Mouse (Mus musculus) forebrain, embryonic 16.5 days (tissue): ENCODE measurements around the gene Cog4. TPM values are rescaled to one million over a fixed set of nuclear protein-coding genes. Genes with fewer than 3 reads are reported as not detected.

ENCODE experiments used
- ATAC-seq: fragments of 200-750 bp; cut with Nextera tagmentation; 2 replicates; pipeline ENCODE4 v1.8.0; 2017; ENCODE audit warnings: mild to moderate bottlenecking, moderate library complexity
- H3K27ac ChIP-seq: fragments of 300-500 bp; sonication (generic); 2 replicates; pipeline ENCODE4 v1.5.1; 2014; ENCODE audit warnings: low read length, control low read depth
- H3K27me3 ChIP-seq: fragments of 300-500 bp; sonication (generic); replicated peaks from 2 replicates; pipeline ENCODE4 v1.6.1; 2014; ENCODE audit warnings: low read length; ENCODE audit not compliant: control insufficient read depth, insufficient read depth
- H3K36me3 ChIP-seq: fragments of 300-500 bp; sonication (generic); 2 replicates; pipeline ENCODE4 v1.6.1; 2014; ENCODE audit not compliant: control insufficient read depth, insufficient read depth
- H3K4me1 ChIP-seq: fragments of 300-500 bp; sonication (generic); replicated peaks from 2 replicates; pipeline ENCODE4 v1.6.1; 2014; ENCODE audit warnings: low read length; ENCODE audit not compliant: control insufficient read depth, insufficient read depth
- H3K4me2 ChIP-seq: fragments of 300-500 bp; sonication (generic); 2 replicates; pipeline ENCODE4 v1.6.1; 2014; ENCODE audit warnings: mild to moderate bottlenecking, low read length, control low read depth
- H3K4me3 ChIP-seq: fragments of 300-500 bp; sonication (generic); replicated peaks from 2 replicates; pipeline ENCODE4 v1.5.1; 2014; ENCODE audit warnings: mild to moderate bottlenecking, low read length, control low read depth
- H3K9ac ChIP-seq: fragments of 300-500 bp; sonication (generic); replicated peaks from 2 replicates; pipeline ENCODE4 v1.6.1; 2014; ENCODE audit warnings: low read depth, low read length, control low read depth
- H3K9me3 ChIP-seq: fragments of 300-500 bp; sonication (generic); 2 replicates; pipeline ENCODE4 v1.6.1; 2016; ENCODE audit warnings: low read length; ENCODE audit not compliant: control insufficient read depth
- WGBS: fragments of 180-500 bp; shearing (Covaris S2); extraction: QIAGEN DNeasy Blood & Tissue Kit; methylation state at CpG from one replicate; pipeline ENCODE4 v1.1.7; 2014; 5-methylcytosine and 5-hydroxymethylcytosine counted together
- polyA plus RNA-seq: library from polyadenylated mRNA; unstranded; fragments of >200 nt; fragmentation: Nextera tagmentation; extraction: Ambion mirVana; gene quantifications from 2 replicates; pipeline ENCODE4 v1.2.1, GENCODE M21; 2015

The Cog4 gene
- polyA plus RNA-seq, 1 experiment from 2014 or later: 69.3 TPM

DNA sequence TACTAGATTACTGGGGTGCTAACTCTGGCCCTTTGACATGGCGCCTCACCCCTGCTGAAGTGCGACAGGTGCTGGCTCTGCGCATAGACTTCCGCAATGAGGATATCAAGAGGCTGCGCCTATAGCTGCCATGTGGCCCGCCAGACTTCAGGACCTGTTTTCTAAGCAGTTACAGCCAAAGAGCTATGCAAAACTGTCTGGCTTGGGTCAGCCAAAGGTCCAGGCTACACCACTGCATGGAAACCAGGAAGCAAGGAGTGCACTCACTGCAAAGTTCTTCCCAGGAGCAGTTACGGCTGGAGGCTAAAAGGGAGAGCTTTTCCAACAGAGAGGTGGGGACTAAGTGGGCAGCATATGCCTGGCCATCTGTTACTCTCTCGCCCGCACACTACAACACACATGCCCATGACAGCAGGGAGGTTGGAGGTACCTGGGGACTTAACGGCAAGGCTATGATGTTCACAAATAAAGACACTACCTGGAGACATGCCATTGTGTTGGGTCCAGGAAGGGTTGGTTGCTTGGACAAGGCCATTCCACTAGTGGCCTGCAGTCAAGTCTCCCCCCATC lies 35.4 kb downstream of the Cog4 start:
- no peak overlapping the region for H3K4me3 ChIP-seq
- H3K9me3 ChIP-seq: no peaks in the 10 kb centered on the region
- H3K9ac ChIP-seq: no peak overlapping the region
- 87% methylated on average over 10 of the region's 10 CpGs for WGBS
- H3K4me1 ChIP-seq: no peaks in the 10 kb centered on the region
- peaks cover 32% of the 10 kb centered on the region for H3K36me3 ChIP-seq
- no peak for ATAC-seq
- no peak overlapping the region for H3K4me2 ChIP-seq
- no peak overlapping the region for H3K27ac ChIP-seq
- H3K27me3 ChIP-seq: no peaks in the 10 kb centered on the region

DNA sequence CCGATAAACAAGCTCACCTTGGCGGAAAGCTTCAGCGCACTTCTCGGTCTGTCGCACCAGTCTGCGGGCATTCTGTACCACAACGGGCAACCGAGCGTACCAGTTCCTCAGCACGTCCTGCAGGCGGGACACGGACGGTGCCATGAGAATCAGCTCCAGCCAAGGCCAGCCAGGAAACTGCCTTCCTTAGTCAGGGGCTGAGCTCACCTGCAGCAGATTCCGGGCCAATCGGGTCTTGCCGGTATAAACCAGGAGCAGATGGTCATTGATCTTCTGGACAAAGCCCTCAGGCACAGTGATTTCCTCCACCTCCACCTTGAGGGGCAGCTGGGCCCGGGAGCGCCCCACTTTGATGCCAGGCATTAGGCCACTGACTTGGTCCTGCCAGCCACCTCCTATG lies 37.4 kb downstream of the Cog4 start:
- Histone ChIP-seq H3K4me2 (no peak overlapping the region), H3K27ac (no peak overlapping the region), H3K4me3 (no peak overlapping the region), H3K36me3 (peaks cover 29% of the 10 kb centered on the region), H3K27me3 (no peaks in the 10 kb centered on the region), H3K4me1 (no peaks in the 10 kb centered on the region), H3K9me3 (no peaks in the 10 kb centered on the region), H3K9ac (no peak overlapping the region)
- no peak for ATAC-seq
- 96% methylated on average over 18 of the region's 18 CpGs for WGBS

DNA sequence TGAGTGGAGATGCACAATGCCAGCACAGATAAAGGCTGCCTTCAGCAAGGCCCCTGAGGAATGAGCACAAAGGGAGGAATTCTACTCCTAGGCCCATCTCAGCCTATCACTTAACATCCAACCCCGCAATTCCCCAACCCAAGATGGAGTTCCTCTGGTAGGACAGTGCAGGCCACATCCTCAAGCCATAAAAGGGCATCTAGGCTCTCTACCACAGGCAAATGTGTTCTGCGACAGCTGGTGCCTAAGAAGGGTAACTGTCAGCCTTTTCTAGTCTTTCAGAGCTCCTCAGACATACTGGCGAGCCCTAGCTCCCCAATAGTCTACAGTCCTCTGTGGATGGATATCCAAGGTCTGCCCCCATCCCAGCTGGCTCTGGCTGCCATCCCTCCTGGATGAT lies 40.2 kb downstream of the Cog4 start:
- H3K9me3 ChIP-seq: no peaks in the 10 kb centered on the region
- no peak overlapping the region for H3K27ac ChIP-seq
- H3K27me3 ChIP-seq: no peaks in the 10 kb centered on the region
- H3K4me2 ChIP-seq: no peak overlapping the region
- H3K9ac ChIP-seq: no peak overlapping the region
- H3K4me3 ChIP-seq: no peak overlapping the region
- ATAC-seq: no peak
- H3K36me3 ChIP-seq: peaks cover 13% of the 10 kb centered on the region
- no peaks in the 10 kb centered on the region for H3K4me1 ChIP-seq
- 87% methylated on average over 3 of the region's 3 CpGs for WGBS

DNA sequence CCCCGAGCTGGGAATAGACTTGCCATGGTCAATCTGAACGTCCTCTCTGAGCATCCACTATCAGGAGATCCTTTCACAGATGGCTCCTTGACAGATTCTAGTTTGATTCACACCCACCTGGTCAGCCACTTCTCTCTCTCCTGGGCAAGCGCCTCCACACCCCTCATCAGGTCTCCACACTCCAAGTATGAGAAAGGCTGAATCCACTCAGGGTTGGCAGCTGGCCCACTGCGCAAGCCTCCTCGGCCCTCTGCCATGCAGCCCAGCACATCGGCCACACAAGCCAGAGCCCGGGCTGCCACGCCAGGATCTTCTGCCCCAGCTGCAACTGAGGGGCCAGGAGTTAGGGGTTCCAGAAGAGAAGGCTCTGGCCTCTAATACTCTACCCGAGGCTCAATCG lies 41.2 kb downstream of the Cog4 start:
- 93% methylated on average over 10 of the region's 10 CpGs for WGBS
- Histone ChIP-seq H3K36me3 (peaks cover 7% of the 10 kb centered on the region), H3K27me3 (no peaks in the 10 kb centered on the region)

DNA sequence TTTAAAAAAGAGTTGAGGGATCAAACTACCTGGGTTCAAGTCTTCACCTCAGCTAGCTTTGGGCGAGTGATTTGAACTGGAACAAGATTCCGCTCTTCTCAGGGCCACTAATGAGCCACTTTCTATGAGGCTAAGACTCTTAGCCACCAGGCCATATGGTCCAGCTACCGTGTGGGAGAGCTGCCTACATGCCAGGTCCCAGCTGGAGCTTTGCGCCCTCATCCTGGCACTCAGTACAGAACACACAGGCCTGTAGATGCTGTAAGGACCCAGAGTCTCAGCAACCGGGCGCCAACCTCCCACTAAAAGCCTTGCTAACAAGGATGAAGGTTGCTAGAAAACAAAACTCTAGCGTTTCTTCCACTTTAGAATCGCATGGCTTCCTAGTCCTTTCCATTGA lies 42.0 kb downstream of the Cog4 start:
- Histone ChIP-seq H3K9me3 (no peaks in the 10 kb centered on the region), H3K36me3 (no peaks in the 10 kb centered on the region; the same call in 1 of the 2 replicates), H3K9ac (no peak overlapping the region), H3K27ac (no peak overlapping the region), H3K4me3 (no peak overlapping the region), H3K27me3 (no peaks in the 10 kb centered on the region), H3K4me1 (no peaks in the 10 kb centered on the region), H3K4me2 (no peak overlapping the region)
- no peak for ATAC-seq
- WGBS: 85% methylated on average over 8 of the region's 8 CpGs

More for the DNA sequence above, 41.2 kb downstream of the Cog4 start:
- H3K27ac ChIP-seq: no peak overlapping the region
- no peak overlapping the region for H3K4me3 ChIP-seq
- H3K4me1 ChIP-seq: no peaks in the 10 kb centered on the region
- no peak overlapping the region for H3K4me2 ChIP-seq
- H3K9me3 ChIP-seq: no peaks in the 10 kb centered on the region
- ATAC-seq: no peak
- no peak overlapping the region for H3K9ac ChIP-seq

DNA sequence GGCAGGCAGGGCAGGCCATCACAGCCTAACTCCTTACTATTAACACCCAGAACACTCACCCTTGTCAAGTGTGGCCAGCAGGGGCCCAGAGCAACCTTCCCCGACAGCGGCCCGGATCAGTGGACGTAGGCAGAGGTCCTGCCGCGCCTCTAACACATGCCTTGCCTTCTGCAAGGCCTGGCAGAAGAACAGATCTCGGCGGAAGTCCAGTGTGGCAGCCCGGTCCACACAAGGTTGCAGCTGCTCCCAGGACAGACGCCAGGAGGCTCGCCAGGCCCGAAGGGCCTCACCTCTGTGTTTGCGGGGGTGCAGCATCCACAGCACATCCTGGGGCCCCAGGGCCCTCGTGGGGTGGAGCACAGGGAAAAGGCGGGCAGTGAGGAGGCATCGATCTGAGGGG lies 42.5 kb downstream of the Cog4 start:
- Histone ChIP-seq H3K9ac (no peak overlapping the region), H3K4me2 (no peak overlapping the region), H3K27ac (no peak overlapping the region), H3K9me3 (no peaks in the 10 kb centered on the region), H3K4me1 (no peaks in the 10 kb centered on the region), H3K27me3 (no peaks in the 10 kb centered on the region), H3K36me3 (no peaks in the 10 kb centered on the region; the same call in 1 of the 2 replicates), H3K4me3 (no peak overlapping the region)
- ATAC-seq: no peak
- WGBS: 88% methylated on average over 16 of the region's 16 CpGs

DNA sequence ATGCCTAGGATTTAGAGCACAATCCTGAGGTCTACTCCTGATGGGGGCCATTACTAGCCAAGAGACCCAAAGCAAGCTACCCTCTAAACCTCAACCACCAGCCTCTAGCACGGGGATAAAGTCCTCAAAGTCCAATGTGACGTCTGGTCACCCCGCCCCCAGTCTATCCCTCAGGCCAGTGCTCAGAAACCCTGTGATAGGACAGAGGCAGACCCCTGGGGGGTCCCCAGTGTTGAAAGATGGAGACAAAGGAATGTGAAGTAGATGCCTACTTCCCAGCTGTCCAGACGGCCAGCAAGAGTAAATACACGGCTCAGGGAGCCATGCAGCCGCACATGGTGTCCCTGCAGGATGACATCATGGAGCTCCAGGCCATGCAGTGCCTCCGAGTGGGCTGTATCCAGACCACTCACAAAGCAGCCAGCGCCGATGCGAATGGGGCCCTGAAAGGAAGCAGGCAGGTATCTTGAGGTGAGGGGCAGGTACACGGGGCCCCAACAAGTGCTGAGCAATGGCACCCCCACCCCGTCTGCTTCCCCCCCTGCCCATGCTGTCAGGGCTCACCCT lies 43.6 kb downstream of the Cog4 start:
- Histone ChIP-seq H3K27me3 (no peaks in the 10 kb centered on the region), H3K4me2 (no peak overlapping the region), H3K9ac (no peak overlapping the region), H3K9me3 (no peaks in the 10 kb centered on the region), H3K4me1 (no peaks in the 10 kb centered on the region), H3K27ac (no peak overlapping the region), H3K36me3 (no peaks in the 10 kb centered on the region; the same call in 1 of the 2 replicates), H3K4me3 (no peak overlapping the region)
- 74% methylated on average over 12 of the region's 12 CpGs for WGBS
- no peak for ATAC-seq

DNA sequence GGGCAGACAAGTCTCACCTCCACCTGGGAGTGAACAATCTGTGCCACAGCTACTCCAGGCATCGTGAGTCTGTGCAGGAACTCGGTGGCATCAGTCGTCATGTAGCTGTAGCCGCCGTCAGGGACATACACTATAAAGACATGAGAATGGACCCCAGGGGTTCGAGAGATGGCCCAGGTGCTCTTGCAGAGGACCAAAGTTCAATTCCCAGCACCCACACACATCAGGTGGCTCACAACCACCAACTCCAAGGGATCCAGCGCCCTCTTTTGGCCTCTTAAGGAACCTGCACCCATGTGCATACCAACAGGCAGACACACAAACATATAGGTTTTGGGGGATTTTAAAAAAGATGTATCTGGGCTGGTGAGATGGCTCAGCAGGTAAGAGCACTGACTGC lies 45.6 kb downstream of the Cog4 start:
- no peaks in the 10 kb centered on the region for H3K9me3 ChIP-seq
- no peak overlapping the region for H3K4me2 ChIP-seq
- 87% methylated on average over 7 of the region's 7 CpGs for WGBS
- no peak overlapping the region for H3K4me3 ChIP-seq
- no peak for ATAC-seq
- no peak overlapping the region for H3K27ac ChIP-seq
- H3K36me3 ChIP-seq: no peaks in the 10 kb centered on the region; the same call in 1 of the 2 replicates
- no peaks in the 10 kb centered on the region for H3K27me3 ChIP-seq
- H3K9ac ChIP-seq: no peak overlapping the region
- no peaks in the 10 kb centered on the region for H3K4me1 ChIP-seq

DNA sequence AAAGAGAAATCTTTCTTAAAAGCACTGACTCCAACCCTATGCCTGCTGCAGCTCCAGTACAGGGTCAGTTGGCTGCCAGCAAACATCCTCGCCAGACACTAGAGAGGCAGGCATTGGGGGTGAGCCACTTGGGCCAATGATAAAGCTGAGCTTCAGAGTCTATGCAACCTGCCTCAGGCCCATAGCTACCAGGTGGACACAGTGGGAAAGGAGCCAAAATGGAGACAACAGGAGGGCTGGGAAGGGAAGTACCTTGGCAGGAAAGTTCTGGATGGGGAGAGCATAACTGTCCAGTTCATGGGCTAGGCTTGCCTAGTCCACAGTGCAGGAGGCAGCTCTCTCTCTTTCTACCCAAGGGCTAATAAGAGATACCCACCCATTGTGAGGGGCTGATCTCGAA lies 46.5 kb downstream of the Cog4 start:
- Histone ChIP-seq H3K27me3 (no peaks in the 10 kb centered on the region), H3K4me3 (no peak overlapping the region), H3K9me3 (no peaks in the 10 kb centered on the region), H3K36me3 (no peaks in the 10 kb centered on the region), H3K27ac (no peak overlapping the region), H3K9ac (no peak overlapping the region), H3K4me1 (no peaks in the 10 kb centered on the region), H3K4me2 (no peak overlapping the region)
- WGBS: 93% methylated on average over 2 of the region's 2 CpGs
- no peak for ATAC-seq

DNA sequence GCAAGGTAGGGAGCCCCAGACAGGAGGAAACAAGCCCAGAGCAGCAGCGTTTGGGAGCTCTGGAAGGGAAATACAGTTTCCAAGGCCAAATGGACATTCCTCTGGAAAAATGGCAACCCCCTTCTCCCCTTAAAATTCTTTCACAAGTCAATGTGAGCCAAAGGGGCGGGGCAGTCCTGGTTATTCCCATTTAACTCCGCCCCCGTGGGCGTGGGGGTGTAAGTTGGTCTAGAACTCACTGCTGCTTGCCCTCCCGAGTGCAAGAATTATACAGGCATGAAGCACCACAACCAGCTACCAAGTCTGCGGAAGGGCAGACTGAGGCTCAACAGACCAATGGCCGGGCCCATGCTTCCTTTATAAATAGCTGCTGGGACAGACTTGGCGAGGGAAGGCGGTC lies 48.5 kb downstream of the Cog4 start:
- Histone ChIP-seq H3K9ac (no peak overlapping the region), H3K4me1 (no peaks in the 10 kb centered on the region), H3K27me3 (no peaks in the 10 kb centered on the region), H3K4me3 (no peak overlapping the region), H3K9me3 (no peaks in the 10 kb centered on the region), H3K36me3 (no peaks in the 10 kb centered on the region), H3K4me2 (no peak overlapping the region), H3K27ac (no peak overlapping the region)
- ATAC-seq: no peak
- 85% methylated on average over 10 of the region's 10 CpGs for WGBS
